Mouse (Mus musculus): ENCODE results near the gene Snrk. TPM values are rescaled to one million over a fixed set of nuclear protein-coding genes. Genes with fewer than 3 reads are reported as not detected.

The Snrk gene
- polyA plus RNA-seq, 1 experiment from 2014 or later: 57.8 TPM

GRCm38 (mm10) chr9:122135095-122135884 lies 18.2 kb downstream of the Snrk start:
- H3K4me2 ChIP-seq (replicated peaks): no peak overlapping the region
- 60% methylated on average over 1 of the region's 1 CpGs for WGBS
- H3K9ac ChIP-seq: no peak overlapping the region
- H3K9me3 ChIP-seq (replicated peaks): no peaks in the 10 kb centered on the region
- H3K4me3 ChIP-seq: no peak overlapping the region
- H3K27ac ChIP-seq: no peak overlapping the region
- peaks cover 15% of the 10 kb centered on the region for H3K36me3 ChIP-seq
- no peaks in the 10 kb centered on the region for H3K27me3 ChIP-seq
- peaks cover 8% of the 10 kb centered on the region for H3K4me1 ChIP-seq
- no peak for ATAC-seq (ENCODE audit: low FRiP score)

- H3K36me3 ChIP-seq: peaks cover 15% of the 10 kb centered on the region
- H3K9ac ChIP-seq: no peak overlapping the region
- peaks cover 3% of the 10 kb centered on the region for H3K4me1 ChIP-seq
- H3K4me2 ChIP-seq (replicated peaks): no peak overlapping the region
- 94% methylated on average over 2 of the region's 2 CpGs for WGBS
- no peak for ATAC-seq (ENCODE audit: low FRiP score)
- no peaks in the 10 kb centered on the region for H3K9me3 ChIP-seq (replicated peaks)
- no peaks in the 10 kb centered on the region for H3K27me3 ChIP-seq
- no peak overlapping the region for H3K27ac ChIP-seq
- no peak overlapping the region for H3K4me3 ChIP-seq
These were observed 18.8 kb downstream of the Snrk start for GRCm38 (mm10) chr9:122135885-122136170.

GRCm38 (mm10) chr9:122137960-122138359 lies 20.9 kb downstream of the Snrk start:
- H3K27me3 ChIP-seq: no peaks in the 10 kb centered on the region
- ATAC-seq (ENCODE audit: low FRiP score): no peak
- 52% methylated on average over 1 of the region's 1 CpGs for WGBS
- H3K27ac ChIP-seq: no peak overlapping the region
- peaks cover 4% of the 10 kb centered on the region for H3K4me1 ChIP-seq
- no peaks in the 10 kb centered on the region for H3K9me3 ChIP-seq (replicated peaks)
- H3K4me3 ChIP-seq: no peak overlapping the region
- H3K36me3 ChIP-seq: peaks cover 15% of the 10 kb centered on the region
- no peak overlapping the region for H3K9ac ChIP-seq
- H3K4me2 ChIP-seq (replicated peaks): no peak overlapping the region

- Histone ChIP-seq H3K4me1 (peaks cover 6% of the 10 kb centered on the region), H3K4me3 (no peak overlapping the region), H3K9me3 (replicated peaks) (no peaks in the 10 kb centered on the region), H3K4me2 (replicated peaks) (no peak overlapping the region), H3K27me3 (no peaks in the 10 kb centered on the region), H3K36me3 (peaks cover 15% of the 10 kb centered on the region), H3K27ac (no peak overlapping the region), H3K9ac (no peak overlapping the region)
- 94% methylated on average over 4 of the region's 4 CpGs for WGBS
- no peak for ATAC-seq (ENCODE audit: low FRiP score)
These were observed 21.4 kb downstream of the Snrk start for GRCm38 (mm10) chr9:122138371-122139029.

GRCm38 (mm10) chr9:122139236-122139635 lies 22.2 kb downstream of the Snrk start:
- Histone ChIP-seq H3K4me1 (peaks cover 6% of the 10 kb centered on the region), H3K4me2 (replicated peaks) (no peak overlapping the region), H3K4me3 (no peak overlapping the region), H3K27ac (no peak overlapping the region), H3K9ac (no peak overlapping the region), H3K36me3 (peaks cover 22% of the 10 kb centered on the region), H3K9me3 (replicated peaks) (no peaks in the 10 kb centered on the region), H3K27me3 (no peaks in the 10 kb centered on the region)
- ATAC-seq (ENCODE audit: low FRiP score): no peak
- 53% methylated on average over 2 of the region's 2 CpGs for WGBS

- H3K27me3 ChIP-seq: no peaks in the 10 kb centered on the region
- 74% methylated on average over 1 of the region's 1 CpGs for WGBS
- H3K9me3 ChIP-seq (replicated peaks): no peaks in the 10 kb centered on the region
- H3K9ac ChIP-seq: no peak overlapping the region
- H3K4me2 ChIP-seq (replicated peaks): no peak overlapping the region
- H3K4me1 ChIP-seq: peaks cover 8% of the 10 kb centered on the region; the same call in 1 of the 2 replicates
- H3K4me3 ChIP-seq: no peak overlapping the region
- H3K36me3 ChIP-seq: peaks cover 29% of the 10 kb centered on the region
- no peak for ATAC-seq (ENCODE audit: low FRiP score)
- H3K27ac ChIP-seq: peak overlapping the region; percentile 17; the same call in 1 of the 2 replicates
These were observed 26.2 kb downstream of the Snrk start for GRCm38 (mm10) chr9:122143219-122143618.

GRCm38 (mm10) chr9:122144776-122145175 lies 27.7 kb downstream of the Snrk start:
- ATAC-seq (ENCODE audit: low FRiP score): no peak
- Histone ChIP-seq H3K4me2 (replicated peaks) (no peak overlapping the region), H3K4me1 (peaks cover 8% of the 10 kb centered on the region; the same call in 1 of the 2 replicates), H3K4me3 (no peak overlapping the region), H3K27me3 (no peaks in the 10 kb centered on the region), H3K27ac (no peak overlapping the region), H3K9me3 (replicated peaks) (no peaks in the 10 kb centered on the region), H3K36me3 (peaks cover 22% of the 10 kb centered on the region), H3K9ac (no peak overlapping the region)
- 96% methylated on average over 3 of the region's 3 CpGs for WGBS

- ATAC-seq (ENCODE audit: low FRiP score): no peak
- Histone ChIP-seq H3K36me3 (peaks cover 22% of the 10 kb centered on the region), H3K27ac (no peak overlapping the region), H3K4me3 (no peak overlapping the region), H3K4me2 (replicated peaks) (no peak overlapping the region), H3K9me3 (replicated peaks) (no peaks in the 10 kb centered on the region), H3K9ac (no peak overlapping the region), H3K4me1 (peaks cover 8% of the 10 kb centered on the region; the same call in 1 of the 2 replicates), H3K27me3 (no peaks in the 10 kb centered on the region)
These were observed 28.6 kb downstream of the Snrk start for GRCm38 (mm10) chr9:122145677-122146076.

GRCm38 (mm10) chr9:122146124-122146870 lies 29.2 kb downstream of the Snrk start:
- Histone ChIP-seq H3K9me3 (replicated peaks) (no peaks in the 10 kb centered on the region), H3K9ac (no peak overlapping the region), H3K27ac (no peak overlapping the region), H3K36me3 (peaks cover 22% of the 10 kb centered on the region), H3K4me3 (no peak overlapping the region), H3K4me2 (replicated peaks) (no peak overlapping the region), H3K4me1 (peaks cover 8% of the 10 kb centered on the region; the same call in 1 of the 2 replicates), H3K27me3 (no peaks in the 10 kb centered on the region)
- no peak for ATAC-seq (ENCODE audit: low FRiP score)
- WGBS: 90% methylated on average over 4 of the region's 4 CpGs

GRCm38 (mm10) chr9:122148356-122148755 lies 31.3 kb downstream of the Snrk start:
- no peaks in the 10 kb centered on the region for H3K27me3 ChIP-seq
- no peak overlapping the region for H3K4me2 ChIP-seq (replicated peaks)
- H3K4me3 ChIP-seq: no peak overlapping the region
- no peaks in the 10 kb centered on the region for H3K9me3 ChIP-seq (replicated peaks)
- H3K4me1 ChIP-seq: 0 out of 2 replicates have a peak, but pooled peaks cover 5% of the 10 kb centered on the region
- no peak overlapping the region for H3K27ac ChIP-seq
- H3K36me3 ChIP-seq: peaks cover 22% of the 10 kb centered on the region
- ATAC-seq (ENCODE audit: low FRiP score): no peak
- H3K9ac ChIP-seq: no peak overlapping the region
- 95% methylated on average over 3 of the region's 3 CpGs for WGBS

- H3K9ac ChIP-seq: no peak overlapping the region
- no peaks in the 10 kb centered on the region for H3K27me3 ChIP-seq
- no peak overlapping the region for H3K4me2 ChIP-seq (replicated peaks)
- H3K4me3 ChIP-seq: no peak overlapping the region
- H3K9me3 ChIP-seq (replicated peaks): no peaks in the 10 kb centered on the region
- ATAC-seq (ENCODE audit: low FRiP score): no peak
- WGBS: 91% methylated on average over 9 of the region's 9 CpGs
- no peak overlapping the region for H3K27ac ChIP-seq
- H3K36me3 ChIP-seq: peaks cover 9% of the 10 kb centered on the region
- H3K4me1 ChIP-seq: 0 out of 2 replicates have a peak, but pooled peaks cover 5% of the 10 kb centered on the region
These were observed 33.1 kb downstream of the Snrk start for GRCm38 (mm10) chr9:122149997-122150826.

- H3K4me3 ChIP-seq: no peak overlapping the region
- WGBS: 93% methylated on average over 4 of the region's 4 CpGs
- H3K9me3 ChIP-seq (replicated peaks): no peaks in the 10 kb centered on the region
- peaks cover 4% of the 10 kb centered on the region for H3K36me3 ChIP-seq
- ATAC-seq (ENCODE audit: low FRiP score): no peak
- no peak overlapping the region for H3K9ac ChIP-seq
- no peaks in the 10 kb centered on the region for H3K27me3 ChIP-seq
- no peaks in the 10 kb centered on the region for H3K4me1 ChIP-seq
- H3K4me2 ChIP-seq (replicated peaks): no peak overlapping the region
- no peak overlapping the region for H3K27ac ChIP-seq
These were observed 35.0 kb downstream of the Snrk start for GRCm38 (mm10) chr9:122152063-122152462.

Data from hindbrain, embryonic 12.5 days (tissue).